Mouse (Mus musculus) lung, adult 10 weeks (tissue): ENCODE measurements around the gene BC003965. TPM values are rescaled to one million over a fixed set of nuclear protein-coding genes. Genes with fewer than 3 reads are reported as not detected.

Experiments
- polyA plus RNA-seq: library from polyadenylated mRNA; stranded (reverse); fragments of 350-450 nt; fragmentation: Illumina TruSeq; extraction: RNeasy Lipid Tissue Mini Kit (QIAGEN cat#74804); gene quantifications from one replicate; pipeline ENCODE4 v1.2.3, GENCODE M21; 2014; ENCODE audit warnings: low read depth, low replicate concordance; ENCODE audit not compliant: insufficient read depth

Gene BC003965
- polyA plus RNA-seq: 13.3 TPM

GRCm38 (mm10) chr17:25184129-25184691, at the start of gene BC003965:
BC003965 (plus strand) TSS chr17:25184554.

GRCm38 (mm10) chr17:25162161-25162560, 22.2 kb upstream of the BC003965 start, which contains the start of gene Ccdc154:
Ccdc154 (plus strand) TSS chr17:25162461.

DNA sequence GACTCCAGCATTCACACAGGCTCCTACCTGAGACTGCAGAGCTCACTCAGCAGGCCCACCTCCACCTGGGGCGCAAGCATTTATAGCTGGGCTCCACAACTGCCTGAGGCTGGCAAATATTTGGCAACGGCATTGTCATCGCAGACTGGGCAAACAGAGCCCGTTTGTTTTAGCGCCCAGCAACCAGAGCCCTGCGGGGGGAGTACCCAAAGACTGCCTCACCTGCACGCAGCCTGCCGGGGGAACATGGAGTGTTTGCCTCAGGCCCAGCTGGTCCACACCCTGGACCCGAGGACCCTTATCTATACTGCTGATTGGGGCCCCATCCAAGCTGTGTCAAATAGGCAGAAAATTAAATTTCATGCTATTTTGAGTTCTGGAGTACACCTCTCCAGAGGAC, 8.9 kb upstream of the BC003965 start, which contains the start of gene Gm38655:
TSS of gene Gm38655 (minus strand) at position 61 of the 400 bp plus-strand sequence.

GRCm38 (mm10) chr17:25188150-25189031, 4.0 kb downstream of the BC003965 start, which contains the start of gene Unkl:
Unkl (plus strand) TSS chr17:25188397.

Other genes with a start within 250 kb of the BC003965 start
- gene Mapk8ip3, start 247.6 kb upstream of the BC003965 start, polyA plus RNA-seq: 16.0 TPM
- 12.6 TPM for gene Jpt2, start 223.9 kb upstream of the BC003965 start, polyA plus RNA-seq
- 3.6 TPM for gene Cramp1l, start 168.8 kb upstream of the BC003965 start, polyA plus RNA-seq
- 6.4 TPM for gene Ift140, start 168.5 kb upstream of the BC003965 start, polyA plus RNA-seq
- 141 TPM for gene Tmem204, start 101.0 kb upstream of the BC003965 start, polyA plus RNA-seq
- gene Telo2, start 68.6 kb upstream of the BC003965 start, polyA plus RNA-seq: 11.7 TPM
- gene Ptx4, start 63.8 kb upstream of the BC003965 start, polyA plus RNA-seq: not detected
- gene Clcn7, start 51.2 kb upstream of the BC003965 start, polyA plus RNA-seq: 13.7 TPM
- not detected for gene Ccdc154, start 22.1 kb upstream of the BC003965 start, polyA plus RNA-seq
- gene Gm38655, start 9.1 kb upstream of the BC003965 start, polyA plus RNA-seq: 3.1 TPM
- 11.2 TPM for gene Unkl, start 3.8 kb downstream of the BC003965 start, polyA plus RNA-seq
- 49.7 TPM for gene Gnptg, start 55.6 kb downstream of the BC003965 start, polyA plus RNA-seq
- 13.7 TPM for gene Tsr3, start 55.6 kb downstream of the BC003965 start, polyA plus RNA-seq
- 6.2 TPM for gene Baiap3, start 71.8 kb downstream of the BC003965 start, polyA plus RNA-seq
- gene Ube2i, start 90.1 kb downstream of the BC003965 start, polyA plus RNA-seq: 148 TPM
- gene Prss34, start 113.8 kb downstream of the BC003965 start, polyA plus RNA-seq: not detected
- gene Prss28, start 124.1 kb downstream of the BC003965 start, polyA plus RNA-seq: not detected
- not detected for gene Prss29, start 134.1 kb downstream of the BC003965 start, polyA plus RNA-seq
- gene Tpsab1, start 161.0 kb downstream of the BC003965 start, polyA plus RNA-seq: not detected
- 2.1 TPM for gene Tpsb2, start 181.8 kb downstream of the BC003965 start, polyA plus RNA-seq
- gene Tpsg1, start 184.7 kb downstream of the BC003965 start, polyA plus RNA-seq: not detected
- gene Cacna1h, start 249.2 kb downstream of the BC003965 start, polyA plus RNA-seq: 0.41 TPM